Mouse (Mus musculus) frontal cortex, postnatal 14 days (tissue): ENCODE results near the gene Dolpp1.
A peak's percentile ranks its signal among the peaks of the same experiment; 100 is the strongest.
"Not testable (repeated sequence)": the region's sequence is repeated elsewhere in the genome, so short reads cannot be mapped to it uniquely, and the experiment has no call there.

Experiments
- DNase-seq, 2 experiments: peaks; one replicate each; pipeline ENCODE4 v3.0.0; 2022; ENCODE audit warnings: low spot score in 2 of 2

The Dolpp1 gene

GRCm38 (mm10) chr2:30409454-30410176 is 17.6 kb downstream of the Dolpp1 start:
- DNase-seq: no peak

- peak in 1 of 2 experiments; percentile 44 for DNase-seq
These were observed 21.3 kb downstream of the Dolpp1 start for GRCm38 (mm10) chr2:30413038-30413973.

- no peak for DNase-seq
These were observed 22.0 kb downstream of the Dolpp1 start for GRCm38 (mm10) chr2:30414101-30414500.

GRCm38 (mm10) chr2:30414681-30415080 is 22.6 kb downstream of the Dolpp1 start:
- DNase-seq: no peak

- peak; percentile 89 to 90 for DNase-seq
These were observed 23.3 kb downstream of the Dolpp1 start, which contains the start of gene Crat for GRCm38 (mm10) chr2:30415157-30415935. Gene Crat, minus strand, starts transcription at chr2:30415813.

GRCm38 (mm10) chr2:30415936-30416648 is 24.0 kb downstream of the Dolpp1 start, which contains the start of gene Ptpa:
Gene Ptpa, plus strand, starts transcription at chr2:30416039.
- DNase-seq: peak; percentile 87 to 89

- no peak for DNase-seq
These were observed 24.6 kb downstream of the Dolpp1 start for GRCm38 (mm10) chr2:30416649-30416965.

- DNase-seq: not testable (repeated sequence)
These were observed 25.1 kb downstream of the Dolpp1 start for GRCm38 (mm10) chr2:30417154-30417553.

- DNase-seq: no peak
These were observed 25.6 kb downstream of the Dolpp1 start for GRCm38 (mm10) chr2:30417595-30418165.

GRCm38 (mm10) chr2:30418259-30418658 is 26.2 kb downstream of the Dolpp1 start:
- DNase-seq: no peak

- DNase-seq: no peak
These were observed 27.1 kb downstream of the Dolpp1 start for GRCm38 (mm10) chr2:30419112-30419511.

GRCm38 (mm10) chr2:30421432-30421831 is 29.4 kb downstream of the Dolpp1 start:
- DNase-seq: no peak

GRCm38 (mm10) chr2:30429156-30429555 is 37.1 kb downstream of the Dolpp1 start:
- no peak for DNase-seq

GRCm38 (mm10) chr2:30435326-30436155 is 43.5 kb downstream of the Dolpp1 start:
- peak in 1 of 2 experiments; percentile 63 for DNase-seq

GRCm38 (mm10) chr2:30436156-30436545 is 44.1 kb downstream of the Dolpp1 start:
- DNase-seq: no peak

- DNase-seq: no peak
These were observed 44.8 kb downstream of the Dolpp1 start for GRCm38 (mm10) chr2:30436809-30437208.

GRCm38 (mm10) chr2:30437791-30438190 is 45.7 kb downstream of the Dolpp1 start:
- no peak for DNase-seq

GRCm38 (mm10) chr2:30439631-30440030 is 47.6 kb downstream of the Dolpp1 start:
- DNase-seq: no peak

GRCm38 (mm10) chr2:30440211-30440700 is 48.2 kb downstream of the Dolpp1 start:
- no peak for DNase-seq
